Mouse (Mus musculus): ENCODE measurements at regions not wholly inside any gene's neighbourhood (a gene's known extent, or its start where the extent isn't known, plus 50 kb on each side); places are given as distances from the start of the nearest gene placed in this dataset.

DNA sequence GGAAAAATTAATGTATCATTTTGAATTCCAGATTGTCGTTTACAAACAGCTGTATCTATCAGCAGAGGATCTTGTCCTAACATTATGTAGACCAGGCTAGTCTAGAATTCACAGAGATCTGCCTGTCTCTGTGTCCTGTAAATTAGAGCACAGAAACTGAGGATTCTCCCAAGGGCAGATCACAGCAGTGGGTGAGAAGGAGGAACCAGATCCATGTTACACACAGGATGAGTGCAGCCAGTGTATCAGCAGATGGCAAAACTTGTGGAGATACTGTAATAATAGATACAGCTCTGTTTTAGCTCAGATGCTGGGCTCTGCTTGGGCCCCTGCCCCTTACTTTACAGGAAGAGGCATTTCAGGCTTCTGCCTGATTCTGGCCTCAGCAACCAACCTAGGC is 1384.0 kb upstream of the 1700008P02Rik start:
- no peak for DNase-seq (ENCODE audit: low spot score)

DNA sequence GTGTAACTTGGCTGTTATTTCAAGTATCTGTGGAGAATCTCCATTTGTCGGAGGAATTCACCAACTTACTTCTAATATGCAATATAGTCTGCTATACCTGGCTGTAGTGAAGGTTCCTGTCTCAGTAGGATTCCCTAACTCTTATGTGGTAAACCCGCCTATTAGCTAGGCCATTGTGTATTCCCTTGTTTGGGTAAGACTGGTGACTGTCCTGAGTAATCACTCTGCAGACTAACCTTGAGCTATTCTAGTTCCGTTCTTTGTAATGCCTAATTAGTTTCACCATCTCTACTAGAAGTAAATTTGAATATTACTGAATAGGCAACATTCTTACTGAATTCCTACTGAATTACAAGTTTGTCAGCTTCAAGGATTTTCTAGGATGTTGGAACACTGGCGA is 1380.8 kb upstream of the 1700008P02Rik start:
- no peak for DNase-seq (ENCODE audit: low spot score)

DNA sequence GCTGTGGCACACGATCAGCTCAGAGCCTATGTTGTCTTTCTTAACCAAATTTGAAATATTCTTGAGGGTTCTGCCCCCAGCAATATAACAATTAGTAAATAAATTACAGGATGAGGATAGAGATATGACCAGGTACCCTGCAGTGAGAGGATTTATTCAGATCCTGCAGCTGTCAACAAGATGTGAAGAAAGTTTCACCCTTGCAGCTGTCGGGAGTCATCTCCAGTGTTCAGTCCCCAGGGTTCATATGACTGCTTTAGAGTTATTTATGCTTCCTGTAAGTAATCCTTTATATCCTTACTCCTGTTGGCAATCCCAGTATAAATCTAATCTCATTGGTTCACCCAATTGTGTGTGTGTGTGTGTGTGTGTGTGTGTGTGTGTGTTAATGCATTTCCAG is 1372.1 kb upstream of the 1700008P02Rik start:
- no peak for DNase-seq (ENCODE audit: low spot score)

DNA sequence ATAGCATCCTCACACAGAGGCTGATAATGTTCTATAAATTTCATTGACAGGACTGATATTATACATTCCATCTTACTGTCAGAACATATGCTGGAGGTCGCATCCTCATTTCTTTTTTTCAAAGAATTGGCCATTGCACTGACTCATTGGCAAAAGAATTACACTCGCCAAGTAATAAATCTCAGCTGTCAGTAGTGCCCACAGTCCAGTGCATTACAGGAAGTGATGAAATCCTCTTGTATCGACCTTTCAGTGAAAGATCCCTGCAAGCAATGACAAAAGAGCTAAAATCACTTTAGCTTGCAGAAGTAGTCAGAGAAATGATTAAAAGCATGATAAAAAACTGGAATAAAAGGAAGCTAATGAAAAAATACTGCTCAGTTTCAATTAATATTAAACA is 1353.0 kb upstream of the 1700008P02Rik start:
- DNase-seq (ENCODE audit: low spot score) = no peak

DNA sequence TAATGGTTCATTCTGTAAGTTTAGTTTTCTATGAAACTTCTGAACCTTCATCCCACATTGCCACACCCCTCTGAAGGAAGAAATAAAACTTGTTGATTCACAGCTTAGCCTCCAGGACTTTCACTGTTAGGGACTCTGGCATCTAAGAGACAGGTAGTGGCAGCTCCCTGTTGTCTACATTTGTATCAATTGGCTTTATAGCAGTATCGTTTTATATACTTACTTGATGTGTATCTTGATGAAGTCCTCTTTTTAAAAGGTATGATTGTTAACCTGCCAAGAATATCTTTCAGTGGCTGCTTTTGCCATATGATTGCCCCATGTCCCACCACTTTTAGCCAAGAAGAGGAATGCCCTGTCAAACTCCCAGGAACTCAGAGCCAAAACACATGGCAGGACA is 1333.7 kb upstream of the 1700008P02Rik start:
- DNase-seq (ENCODE audit: low spot score) = no peak

DNA sequence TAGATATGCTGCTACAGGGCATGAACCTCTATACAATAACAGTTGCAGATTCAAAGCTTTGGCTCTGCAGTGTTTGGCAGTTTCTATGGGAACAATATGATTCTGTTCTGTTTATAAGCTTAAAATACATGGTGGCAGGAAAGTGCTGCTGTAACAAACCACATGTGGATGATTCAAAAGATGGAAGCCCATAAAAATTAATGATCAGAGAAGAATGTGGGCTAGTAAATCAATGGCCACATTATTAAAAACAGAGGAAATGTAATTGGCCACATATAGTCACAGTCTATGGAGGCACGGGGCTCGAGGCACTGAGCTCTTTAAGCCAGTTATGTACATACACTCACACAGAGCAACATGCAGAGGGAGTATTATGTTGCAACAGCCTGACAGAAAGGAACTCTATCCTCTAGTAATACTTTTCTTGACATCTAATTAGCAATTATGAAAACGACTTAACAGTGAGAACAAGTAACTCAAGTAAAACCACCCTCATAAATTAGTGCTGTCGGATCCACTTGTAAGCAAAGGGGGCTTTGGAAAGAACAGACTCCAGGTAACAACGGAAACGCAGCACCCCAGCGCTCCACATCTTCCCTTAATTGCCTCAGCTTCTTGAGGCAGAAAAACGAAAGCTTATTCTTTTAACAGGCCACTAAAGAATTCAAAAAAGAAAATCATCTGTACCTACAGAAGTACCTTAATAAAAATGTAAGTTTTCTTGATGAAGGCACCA is 1323.6 kb upstream of the 1700008P02Rik start:
- no peak for DNase-seq (ENCODE audit: low spot score)

All from spleen, adult 12 weeks (tissue).